Mouse (Mus musculus) cerebellum, adult 9-10 months (tissue): Measurements from ENCODE around the gene B4galnt1.
"Not testable (repeated sequence)": the region's sequence is repeated elsewhere in the genome, so short reads cannot be mapped to it uniquely, and the experiment has no call there.

ENCODE experiments used
- DNase-seq: peaks from one replicate; pipeline ENCODE4 v3.0.0; 2022

Gene B4galnt1

GRCm38 (mm10) chr10:127144536-127144935 is 20.5 kb upstream of the B4galnt1 start:
- no peak for DNase-seq

GRCm38 (mm10) chr10:127145303-127145702 is 19.7 kb upstream of the B4galnt1 start:
- DNase-seq = no peak

- DNase-seq = no peak
Observed at GRCm38 (mm10) chr10:127147135-127147534, 17.9 kb upstream of the B4galnt1 start.

- DNase-seq = no peak
Observed at GRCm38 (mm10) chr10:127150471-127150872, 14.6 kb upstream of the B4galnt1 start.

GRCm38 (mm10) chr10:127151233-127151632 is 13.8 kb upstream of the B4galnt1 start:
- DNase-seq = not testable (repeated sequence)

- DNase-seq = not testable (repeated sequence)
Observed at GRCm38 (mm10) chr10:127152556-127152955, 12.5 kb upstream of the B4galnt1 start.

GRCm38 (mm10) chr10:127153323-127153722 is 11.7 kb upstream of the B4galnt1 start:
- no peak for DNase-seq

- DNase-seq = no peak
Observed at GRCm38 (mm10) chr10:127154241-127154640, 10.8 kb upstream of the B4galnt1 start.

- no peak for DNase-seq
Observed at GRCm38 (mm10) chr10:127154652-127155051, 10.4 kb upstream of the B4galnt1 start.

GRCm38 (mm10) chr10:127156089-127156488 is 8.9 kb upstream of the B4galnt1 start:
- no peak for DNase-seq

GRCm38 (mm10) chr10:127156511-127156910 is 8.5 kb upstream of the B4galnt1 start:
- no peak for DNase-seq

GRCm38 (mm10) chr10:127158471-127158870 is 6.6 kb upstream of the B4galnt1 start:
- DNase-seq = no peak

GRCm38 (mm10) chr10:127160081-127160480 is 4.9 kb upstream of the B4galnt1 start:
- no peak for DNase-seq

GRCm38 (mm10) chr10:127160728-127161127 is 4.3 kb upstream of the B4galnt1 start:
- DNase-seq = no peak

GRCm38 (mm10) chr10:127162771-127163261 is 2.2 kb upstream of the B4galnt1 start:
- not testable (repeated sequence) for DNase-seq

- DNase-seq = no peak
Observed at GRCm38 (mm10) chr10:127164190-127164589, 835 bp upstream of the B4galnt1 start.

- no peak for DNase-seq
Observed at GRCm38 (mm10) chr10:127165354-127165653, 279 bp downstream of the B4galnt1 start.

GRCm38 (mm10) chr10:127165654-127166403 is 804 bp downstream of the B4galnt1 start:
- peak; percentile 68 for DNase-seq

GRCm38 (mm10) chr10:127166404-127166715 is 1.3 kb downstream of the B4galnt1 start:
- no peak for DNase-seq

GRCm38 (mm10) chr10:127166771-127167613 is 2.0 kb downstream of the B4galnt1 start:
- peak; percentile 57 for DNase-seq

GRCm38 (mm10) chr10:127167614-127168192 is 2.7 kb downstream of the B4galnt1 start:
- peak; percentile 41 for DNase-seq

GRCm38 (mm10) chr10:127170002-127170401 is 5.0 kb downstream of the B4galnt1 start:
- peak; percentile 39 for DNase-seq

GRCm38 (mm10) chr10:127170837-127171272 is 5.8 kb downstream of the B4galnt1 start:
- peak; percentile 45 for DNase-seq
